Mouse (Mus musculus) urinary bladder, adult 2 months (tissue): ENCODE measurements around the gene Prkcb. TPM values are rescaled to one million over a fixed set of nuclear protein-coding genes. Genes with fewer than 3 reads are reported as not detected.
"Not testable (repeated sequence)": the region's sequence is repeated elsewhere in the genome, so short reads cannot be mapped to it uniquely, and the experiment has no call there.

Source experiments
- DNase-seq: peaks from one replicate; pipeline ENCODE4 v3.0.0; 2022; ENCODE audit warnings: low spot score
- polyA plus RNA-seq: library from polyadenylated mRNA; depleted of rRNA; stranded (reverse); fragments of >200 nt; gene quantifications from 2 replicates; pipeline ENCODE4 v1.2.3, GENCODE M21; 2012; rRNA removed

Prkcb gene
- 121 and 158 TPM in 2 replicates for polyA plus RNA-seq

DNA sequence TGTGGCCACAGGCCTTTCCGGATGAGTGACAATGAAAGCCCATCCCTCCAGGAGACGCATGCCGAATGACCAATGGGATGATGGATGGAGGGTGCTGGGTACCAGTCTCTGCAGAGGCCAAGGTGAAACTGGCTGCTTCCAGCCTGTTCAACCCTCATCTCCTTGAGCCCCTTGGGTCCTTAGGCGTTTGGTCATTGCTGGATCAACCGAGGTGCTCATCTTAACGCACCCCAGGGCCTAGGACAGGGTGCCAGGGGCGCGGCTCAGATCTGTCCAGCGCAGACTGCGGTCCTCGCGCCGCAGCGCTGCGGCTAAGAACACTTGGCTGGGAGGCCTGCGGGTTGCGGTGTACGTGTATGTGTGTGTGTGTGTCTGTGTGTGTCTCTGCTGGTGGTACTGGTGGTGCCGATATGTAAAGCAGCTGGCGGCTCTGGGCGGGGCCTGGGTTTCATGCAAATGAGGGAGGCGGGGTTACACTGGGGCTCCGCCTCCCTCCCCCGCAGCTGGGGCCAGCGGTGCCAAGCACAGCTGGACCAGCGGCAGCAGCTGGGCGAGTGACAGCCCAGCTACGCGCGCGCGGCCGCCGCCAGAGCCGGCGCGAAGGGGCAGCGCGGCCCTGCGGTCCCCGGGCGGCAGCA lies at the start of gene Prkcb:
Prkcb (plus strand) TSS at position 147 of the 638 bp plus-strand sequence.
- DNase-seq: peak; percentile 35

DNA sequence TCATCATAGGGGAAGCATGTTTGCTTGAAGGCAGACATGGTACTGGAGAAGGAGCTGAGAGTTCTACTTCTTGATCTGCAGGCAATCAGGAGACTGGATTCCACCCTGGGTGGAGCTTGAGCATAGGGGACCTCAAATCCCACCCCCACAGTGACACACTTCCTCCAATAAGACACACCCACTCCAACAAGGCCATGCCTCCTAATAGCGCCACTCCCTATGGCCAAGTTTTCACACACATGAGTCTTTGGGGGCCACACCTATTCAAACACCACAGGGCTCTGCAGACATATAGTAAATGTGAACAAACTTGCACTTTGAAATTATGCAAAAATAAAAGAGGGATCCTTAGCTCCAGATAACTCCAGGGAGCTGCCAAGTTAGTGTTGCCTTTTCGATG lies 49.6 kb upstream of the Prkcb start:
- DNase-seq: no peak

GRCm38 (mm10) chr7:122240413-122241119 lies 48.0 kb upstream of the Prkcb start:
- DNase-seq: no peak

- DNase-seq: no peak
Observed at GRCm38 (mm10) chr7:122242260-122242659, 46.3 kb upstream of the Prkcb start.

DNA sequence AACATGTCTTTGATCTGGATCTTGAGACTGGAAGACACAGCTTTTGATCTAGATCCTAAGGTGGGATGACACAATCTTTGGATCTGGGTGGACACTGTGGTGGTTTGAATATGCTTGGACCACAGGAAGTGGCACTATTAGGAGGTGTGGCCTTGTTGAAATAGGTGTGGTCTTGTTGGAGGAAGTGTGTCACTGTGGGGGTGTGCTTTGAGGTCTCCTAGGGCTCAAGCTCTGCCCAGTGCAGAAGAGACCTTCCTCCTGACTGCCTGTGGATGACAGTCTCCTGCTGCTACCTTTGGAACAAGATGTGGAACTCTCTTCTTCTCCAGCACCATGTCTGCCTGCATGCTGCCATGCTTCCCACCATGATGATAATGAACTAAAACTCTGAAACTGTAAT lies 45.8 kb upstream of the Prkcb start:
- not testable (repeated sequence) for DNase-seq

GRCm38 (mm10) chr7:122244166-122244565 lies 44.4 kb upstream of the Prkcb start:
- DNase-seq: no peak

DNA sequence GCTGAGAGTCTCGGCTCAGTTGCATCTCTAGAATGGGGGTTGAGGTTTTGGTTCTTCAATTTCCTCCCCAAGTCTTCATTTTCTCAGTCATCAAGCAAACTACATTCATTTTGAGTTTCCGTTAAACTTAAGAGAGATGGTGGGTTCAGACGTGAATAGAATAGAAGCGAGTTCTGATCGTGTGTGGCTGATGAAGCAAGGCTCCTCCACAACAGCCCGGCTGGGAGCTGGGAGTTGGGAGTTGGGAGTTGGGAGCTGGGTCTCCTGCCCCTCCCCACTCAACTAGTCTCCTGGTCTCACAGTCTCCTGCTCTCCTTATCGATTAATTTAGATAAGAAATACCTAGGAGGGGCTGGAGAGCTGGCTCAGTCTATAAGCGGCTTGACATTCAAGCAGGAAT lies 44.0 kb upstream of the Prkcb start:
- DNase-seq: no peak

DNA sequence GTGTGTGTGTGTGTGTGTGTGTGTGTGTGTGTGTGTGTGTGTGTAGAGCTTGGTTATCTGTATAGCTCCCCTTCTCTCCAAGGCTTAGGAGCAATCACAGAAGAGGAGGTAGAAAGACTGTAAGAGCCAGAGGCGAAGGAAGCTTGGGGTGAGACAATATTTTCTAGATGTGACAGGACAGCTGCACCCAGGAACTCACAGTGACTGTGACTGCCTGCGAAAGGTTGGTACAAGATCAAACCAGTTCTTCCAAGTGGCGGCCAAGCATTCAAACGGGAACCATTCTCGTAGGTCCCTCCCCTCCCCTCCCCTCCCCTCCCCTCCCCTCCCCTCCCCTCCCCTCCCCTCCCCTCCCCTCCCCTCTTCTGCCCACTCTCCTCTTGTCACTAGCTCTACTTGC lies 42.6 kb upstream of the Prkcb start:
- no peak for DNase-seq

- no peak for DNase-seq
Observed at GRCm38 (mm10) chr7:122247254-122247864, 41.2 kb upstream of the Prkcb start.

DNA sequence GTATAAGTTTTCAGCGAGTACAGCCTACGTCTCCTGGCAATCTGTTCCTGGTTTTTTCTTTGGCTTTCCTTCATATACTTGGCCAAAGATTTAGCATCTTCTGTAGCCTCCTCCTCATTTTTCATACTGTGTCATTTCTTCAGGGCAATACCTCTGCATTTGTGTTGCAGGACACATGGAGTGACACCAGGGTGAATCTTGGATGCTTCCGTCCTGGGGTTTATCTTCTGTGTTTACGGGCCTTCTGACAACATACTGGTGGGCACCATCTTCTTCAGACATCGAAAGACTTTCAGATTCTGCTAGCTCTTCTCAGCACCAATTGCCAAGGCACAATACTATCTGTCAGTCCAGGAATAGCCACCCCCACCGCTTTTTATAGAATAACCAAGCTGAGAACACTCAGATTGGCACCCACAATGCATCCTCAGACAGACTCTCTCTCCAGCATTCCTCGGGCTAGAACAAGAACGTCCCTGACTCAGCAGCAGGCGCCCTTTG lies 39.2 kb upstream of the Prkcb start:
- DNase-seq: no peak

DNA sequence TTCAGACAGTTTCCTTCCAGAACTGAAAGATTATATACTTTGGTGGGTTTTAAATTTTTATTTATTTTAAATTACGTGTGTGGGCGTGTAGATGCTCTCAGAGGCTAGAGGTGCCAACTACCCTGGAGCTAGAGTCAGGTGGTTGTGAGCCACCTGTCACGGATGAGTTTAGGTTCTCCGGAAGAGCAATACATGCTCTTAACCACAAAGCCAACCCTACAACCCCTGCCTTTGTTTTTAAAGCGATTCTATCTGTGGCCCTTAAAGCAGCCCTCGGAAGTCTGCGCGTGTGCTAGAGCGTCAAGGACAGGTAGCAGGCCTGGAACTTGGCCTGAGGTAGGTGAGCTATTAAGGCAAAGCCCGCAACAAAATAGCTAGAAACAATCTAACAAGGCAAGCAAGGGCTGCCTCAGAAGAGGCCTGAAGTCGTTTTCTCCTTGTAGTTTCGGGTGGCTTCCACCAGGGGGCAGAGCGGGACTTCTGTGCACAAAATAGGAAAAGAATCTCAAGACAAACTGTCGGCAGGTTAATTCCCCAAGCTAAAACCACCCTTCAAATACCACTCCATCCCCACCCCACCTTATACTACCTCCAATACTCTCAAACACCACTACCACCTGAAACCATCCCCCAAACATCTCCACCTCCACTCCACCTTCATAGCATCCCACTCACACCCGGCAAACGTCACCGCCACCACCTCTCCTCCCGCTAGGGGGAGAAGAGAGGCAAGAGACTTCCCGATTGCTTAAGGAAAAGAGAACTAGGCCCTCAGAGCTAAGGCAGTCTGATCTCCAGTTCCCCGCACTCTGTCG lies 37.1 kb upstream of the Prkcb start:
- DNase-seq: peak; percentile 66

GRCm38 (mm10) chr7:122256722-122257121 lies 31.8 kb upstream of the Prkcb start:
- DNase-seq: no peak

DNA sequence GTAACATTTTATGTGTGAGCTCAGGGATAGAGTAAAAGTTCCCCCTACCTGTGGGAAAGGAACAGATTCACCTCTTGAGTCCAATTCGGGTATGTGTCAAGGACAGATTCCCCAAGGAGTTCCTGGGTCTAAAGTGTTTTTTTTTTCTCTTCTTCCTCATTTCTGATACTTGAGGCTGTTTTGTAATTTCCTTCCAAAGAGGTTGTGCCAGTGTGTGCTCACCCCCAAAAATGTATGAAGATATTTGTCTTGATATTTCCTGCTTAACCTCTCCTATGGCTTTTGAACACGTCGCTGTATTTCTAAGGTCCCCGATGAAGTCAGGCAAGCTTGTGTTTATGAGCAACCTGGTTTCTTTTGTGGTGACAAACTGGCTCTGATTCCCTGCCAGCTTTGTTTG lies 30.0 kb upstream of the Prkcb start:
- no peak for DNase-seq

- DNase-seq: no peak
Observed at GRCm38 (mm10) chr7:122260055-122260602, 28.4 kb upstream of the Prkcb start.

DNA sequence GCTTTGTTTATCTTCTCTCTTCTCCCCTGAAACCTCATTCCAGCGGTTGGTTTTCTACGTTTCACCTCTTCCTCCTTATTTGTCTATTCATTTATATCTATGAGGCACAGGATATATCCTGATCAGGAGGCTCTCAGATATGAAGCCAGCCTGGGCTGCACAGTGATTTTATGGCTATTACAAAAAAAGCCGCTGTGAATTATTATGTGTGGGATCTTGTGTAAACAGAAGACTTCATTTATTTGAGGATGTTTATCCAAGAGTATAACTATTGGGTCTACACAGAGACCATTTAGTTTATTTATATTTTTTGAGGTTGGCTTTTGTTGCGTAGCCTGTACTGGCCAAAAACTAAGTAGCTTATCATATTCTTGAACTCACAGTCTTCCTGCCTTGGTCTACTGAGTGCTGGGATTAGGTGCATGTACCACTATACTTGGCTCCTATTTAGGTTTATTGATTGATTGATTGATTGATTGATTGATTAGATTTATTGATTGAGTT lies 19.5 kb upstream of the Prkcb start:
- DNase-seq: no peak

DNA sequence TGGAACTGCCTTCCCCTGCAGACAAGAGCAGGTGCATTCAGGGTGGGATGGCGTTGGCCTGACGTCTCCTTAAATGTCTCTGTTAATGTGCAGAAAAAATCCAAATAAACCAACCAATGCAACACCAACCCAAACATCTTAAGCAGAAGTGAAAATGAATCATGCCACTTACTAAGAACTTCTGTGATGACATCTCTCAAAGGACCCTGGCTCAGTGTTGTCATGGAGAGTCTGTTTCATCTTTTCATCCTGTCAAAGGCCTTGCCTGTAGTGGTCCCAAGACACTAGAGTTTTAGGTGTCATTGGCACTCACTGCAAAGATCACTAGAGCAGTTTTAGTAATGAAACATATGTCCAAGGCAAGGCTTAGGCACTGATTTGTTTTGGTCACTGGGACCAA lies 16.2 kb upstream of the Prkcb start:
- no peak for DNase-seq

DNA sequence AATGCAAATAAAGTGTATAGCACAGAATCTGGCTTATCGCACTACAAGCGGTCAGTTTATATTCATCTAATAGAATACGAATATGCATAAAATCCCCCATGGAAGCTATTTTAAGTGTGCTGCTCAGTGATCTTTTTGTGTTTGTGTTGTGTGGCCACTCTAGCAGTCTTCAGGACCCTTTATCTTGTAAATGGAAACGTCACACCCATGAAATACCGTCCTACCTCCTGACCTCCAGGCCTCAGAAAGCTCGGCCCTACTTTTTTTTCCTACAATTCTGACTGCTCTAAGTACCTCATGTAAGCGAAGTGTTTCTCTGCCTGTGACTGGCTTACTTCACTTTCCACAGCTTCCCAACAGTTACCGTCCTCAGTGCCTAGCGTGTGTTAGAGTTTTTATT lies 9.0 kb upstream of the Prkcb start:
- no peak for DNase-seq

GRCm38 (mm10) chr7:122280334-122280733 lies 8.2 kb upstream of the Prkcb start:
- no peak for DNase-seq

DNA sequence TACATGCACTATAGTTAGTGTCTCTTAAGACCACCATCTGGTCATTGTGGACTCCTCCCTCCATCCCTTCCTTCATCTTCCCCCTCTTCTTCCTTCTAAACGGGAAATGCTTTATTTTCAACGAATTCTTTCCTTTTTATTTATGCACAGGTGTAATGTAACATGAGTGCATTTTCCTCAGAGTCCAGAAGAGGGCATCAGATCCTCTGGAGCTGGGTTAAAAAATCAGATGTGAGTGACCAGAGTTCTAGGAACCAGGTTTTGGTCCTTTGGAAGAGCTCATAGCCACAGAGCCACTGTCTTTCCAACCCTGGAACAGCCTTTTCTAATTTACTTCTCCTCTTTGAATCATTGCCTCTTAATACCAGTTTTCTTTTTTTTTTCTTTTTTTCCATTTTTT lies 6.0 kb upstream of the Prkcb start:
- no peak for DNase-seq

DNA sequence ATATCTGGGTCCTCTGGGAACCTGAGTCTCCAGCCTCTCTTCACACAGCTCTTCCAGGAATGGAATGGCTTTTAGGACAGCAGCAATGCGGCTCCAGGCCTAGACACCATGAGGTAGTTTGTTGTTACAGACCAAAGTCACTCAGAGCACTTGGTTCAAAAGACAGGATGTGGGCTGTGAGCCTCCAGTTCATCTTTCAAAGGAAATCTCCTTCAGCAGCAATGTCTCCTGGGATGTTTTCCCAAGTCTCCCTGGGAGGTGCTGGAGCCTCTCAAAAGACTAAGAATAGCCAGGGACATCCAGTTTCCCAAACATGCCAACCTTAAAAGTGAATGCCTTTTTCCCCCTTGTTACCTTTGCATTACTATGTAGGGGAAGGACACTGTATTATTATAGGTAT lies 1.3 kb upstream of the Prkcb start:
- DNase-seq: no peak

- DNase-seq: peak; percentile 37
Observed at GRCm38 (mm10) chr7:122289243-122290111, 926 bp downstream of the Prkcb start.
